Mouse (Mus musculus) T-helper 17 cell (primary cell): ENCODE results near the gene Srp9.
"Not testable (repeated sequence)": the region's sequence is repeated elsewhere in the genome, so short reads cannot be mapped to it uniquely, and the experiment has no call there.

ENCODE experiments used
- in situ Hi-C, 2 experiments: fragments of 300-600 bp; cut with MboI, MseI; formaldehyde crosslinking; loops; 1 replicate in 1 of 2; 2 replicates in 1 of 2; pipeline ENCODE4 v1.15.1; 2025; ENCODE audit warnings: high pct_unique_total_duplicates in 2 of 2

Srp9 gene

DNA sequence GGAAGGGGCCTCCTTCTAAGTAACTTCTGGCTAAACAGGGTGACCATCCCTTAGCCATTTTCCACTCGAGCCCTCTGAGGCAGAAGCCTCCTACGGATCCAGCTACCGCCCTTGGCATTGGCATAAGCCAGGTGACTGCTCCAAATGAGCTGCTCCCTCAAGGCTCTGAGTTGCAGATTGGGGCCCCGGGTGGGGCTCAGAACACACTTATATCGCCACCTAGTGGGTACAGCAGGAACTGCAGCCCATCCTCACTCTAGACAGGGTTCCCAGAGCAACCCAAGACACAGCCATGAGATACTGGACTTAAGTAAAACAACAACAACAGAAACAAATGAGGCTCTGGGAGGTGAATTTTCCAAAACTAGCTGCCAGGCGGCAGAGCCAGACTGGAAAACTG, 15.8 kb downstream of the Srp9 start:
- in situ Hi-C loops, result loop anchor here (5.0 kb wide), 3 partner anchors 253 to 412 kb away; no protein-coding TSS in a partner anchor

- in situ Hi-C loops, result loop anchor here (5.0 kb wide), 3 partner anchors 255 to 410 kb away; no protein-coding TSS in a partner anchor
These were observed 18.2 kb downstream of the Srp9 start for GRCm38 (mm10) chr1:182142725-182143124.

- in situ Hi-C loops, result loop anchor here (5.0 kb wide), 3 partner anchors 256 to 409 kb away; no protein-coding TSS in a partner anchor
These were observed 18.8 kb downstream of the Srp9 start for GRCm38 (mm10) chr1:182143288-182143687.

DNA sequence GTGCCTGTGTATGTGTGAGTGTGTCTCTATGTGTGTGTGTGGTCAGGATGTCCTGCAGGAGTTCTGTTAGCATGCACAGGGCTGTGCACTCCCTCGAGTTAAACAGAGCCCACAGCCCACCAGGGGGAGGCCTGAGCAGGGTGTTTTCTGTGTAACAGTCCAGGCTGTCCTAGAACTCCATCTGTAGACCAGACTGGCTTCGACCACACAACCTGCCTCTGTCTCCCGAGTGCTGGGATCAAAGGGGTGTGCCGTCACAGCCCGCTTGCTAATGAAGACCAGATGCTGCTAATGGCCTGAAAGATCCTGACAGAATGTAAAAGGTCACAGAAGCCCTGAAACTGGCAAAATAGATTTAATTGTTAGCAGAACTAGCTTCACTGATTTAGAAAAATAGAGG, 21.0 kb downstream of the Srp9 start:
- in situ Hi-C loops, result no loop called here

GRCm38 (mm10) chr1:182148864-182149514, 24.5 kb downstream of the Srp9 start:
- in situ Hi-C loops, result no loop called here

- in situ Hi-C loops, result loop anchor here in 1 of 2 experiments (10.0 kb wide), 1 partner anchor 155 kb away; no protein-coding TSS in a partner anchor
These were observed 25.4 kb downstream of the Srp9 start for GRCm38 (mm10) chr1:182149966-182150365.

GRCm38 (mm10) chr1:182157734-182158133, 33.2 kb downstream of the Srp9 start:
- in situ Hi-C loops, result loop anchor here in 1 of 2 experiments (10.0 kb wide), 1 partner anchor 147 kb away; no protein-coding TSS in a partner anchor

DNA sequence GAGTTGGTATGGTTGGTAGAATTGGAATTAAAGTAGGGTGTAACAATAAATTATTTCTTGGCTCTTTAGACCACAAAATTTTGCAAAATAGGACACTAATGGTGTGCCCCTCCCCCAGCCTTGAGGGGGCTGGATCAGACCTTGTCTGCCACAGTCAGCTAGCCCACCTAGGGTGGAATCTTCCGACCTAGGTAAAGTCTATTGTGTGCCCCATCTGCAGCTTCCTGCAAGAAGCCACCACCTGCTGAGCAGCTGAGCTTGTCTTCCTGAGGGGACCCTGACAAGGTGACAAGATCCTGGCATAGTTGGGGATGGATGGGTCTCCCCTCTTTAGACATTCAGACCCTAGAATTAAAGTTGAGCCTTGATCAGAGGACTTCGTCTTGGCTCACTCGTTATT, 35.0 kb downstream of the Srp9 start:
- in situ Hi-C loops, result loop anchor here in 1 of 2 experiments (10.0 kb wide), 1 partner anchor 145 kb away; no protein-coding TSS in a partner anchor

- in situ Hi-C loops, result no loop called here
These were observed 38.4 kb downstream of the Srp9 start for GRCm38 (mm10) chr1:182162951-182163350.

DNA sequence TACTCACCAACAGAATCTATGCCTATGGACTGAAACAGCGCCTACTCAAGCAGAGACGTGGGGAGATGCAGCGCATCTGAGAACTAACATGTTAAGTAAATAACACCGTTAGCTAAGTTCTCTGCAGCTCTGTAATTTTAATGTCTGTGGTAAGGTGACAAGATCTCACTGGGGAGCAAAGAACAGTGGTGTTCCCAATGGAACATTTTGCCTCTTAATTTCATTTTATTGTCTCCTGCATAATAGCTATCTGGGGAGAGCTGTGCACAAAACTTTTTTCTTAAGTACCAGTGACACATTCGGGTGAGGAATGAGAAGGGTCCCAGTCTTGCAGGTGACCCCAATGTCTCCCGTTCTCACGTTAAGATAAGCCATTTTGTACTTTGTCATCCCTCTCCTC, 39.8 kb downstream of the Srp9 start, which contains the start of gene Vmn1r1:
Gene Vmn1r1 (minus strand): TSS at position 101 of the 400 bp plus-strand sequence.
- in situ Hi-C loops, result no loop called here

DNA sequence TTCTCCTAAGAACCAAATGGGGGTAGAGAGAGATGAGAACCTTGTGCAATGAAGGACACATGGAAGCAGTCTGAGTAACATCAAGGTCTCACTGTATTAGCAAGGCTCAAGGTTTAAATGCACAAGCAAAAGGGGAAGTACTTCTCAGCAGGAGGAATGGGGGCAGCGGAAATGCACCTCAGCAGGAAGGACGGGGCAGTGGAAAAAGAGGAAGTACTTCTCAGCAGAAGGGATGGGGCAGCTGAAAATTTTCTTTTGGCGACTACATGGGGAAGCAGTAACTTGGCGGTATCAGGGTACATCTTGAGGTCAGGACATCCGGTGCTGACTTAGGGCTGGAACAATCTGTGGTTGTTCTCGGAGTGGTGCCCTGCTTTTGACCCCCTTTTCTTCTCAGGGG, 45.7 kb downstream of the Srp9 start:
- in situ Hi-C loops, result not testable (repeated sequence)

GRCm38 (mm10) chr1:182176985-182177384, 52.4 kb downstream of the Srp9 start:
- in situ Hi-C loops, result not testable (repeated sequence)

GRCm38 (mm10) chr1:182181456-182182305, 57.1 kb downstream of the Srp9 start:
- in situ Hi-C loops, result no loop called here
